Mouse (Mus musculus): ENCODE measurements around the gene Mif.

DNA sequence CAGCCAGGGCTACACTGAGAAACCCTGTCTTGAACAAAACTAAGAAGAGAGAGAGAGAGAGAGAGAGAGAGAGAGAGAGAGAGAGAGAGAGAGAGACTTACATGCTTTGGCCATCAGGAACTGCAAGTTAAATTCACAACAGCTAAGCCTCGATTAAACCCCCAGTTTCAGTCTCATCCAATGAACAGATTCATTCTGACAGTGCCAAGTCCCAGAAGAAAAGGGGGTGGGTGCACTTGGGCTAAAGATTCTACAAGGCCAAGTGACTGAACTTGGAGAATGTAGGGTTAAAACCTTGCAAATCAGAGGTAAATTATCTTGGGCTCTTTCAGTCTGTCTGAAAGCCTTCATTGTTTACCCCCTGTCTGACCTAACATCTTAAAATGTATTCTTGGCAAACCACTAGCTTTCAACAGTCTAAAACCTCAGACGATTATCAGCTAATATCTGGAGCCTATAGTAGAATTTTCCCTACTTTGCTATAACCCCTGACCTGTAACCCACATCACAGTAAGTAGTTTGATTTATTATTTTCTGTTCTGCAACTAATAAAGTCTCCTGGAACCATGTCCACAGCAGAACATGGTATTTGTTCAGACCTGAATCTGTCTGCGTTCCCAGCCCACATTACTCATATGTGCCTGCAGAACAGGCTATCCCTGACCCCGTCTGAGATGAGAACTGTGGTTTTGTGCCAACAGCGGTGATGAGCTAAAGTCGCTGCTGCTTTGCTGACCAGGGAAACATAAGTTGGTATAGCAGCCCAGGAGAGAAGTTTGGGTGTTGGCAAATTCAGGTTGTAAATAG lies 20.9 kb upstream of the Mif start:
- TF ChIP-seq CTCF (conservative IDR thresholded peaks at IDR 0.05; ENCODE audit: low read length) (no peak), NANOG (IDR thresholded peaks at IDR 0.05; ENCODE audit: borderline replicate concordance, low read length) (no peak)
